Mouse (Mus musculus): ENCODE data around the gene Pde4d.

Pde4d gene

DNA sequence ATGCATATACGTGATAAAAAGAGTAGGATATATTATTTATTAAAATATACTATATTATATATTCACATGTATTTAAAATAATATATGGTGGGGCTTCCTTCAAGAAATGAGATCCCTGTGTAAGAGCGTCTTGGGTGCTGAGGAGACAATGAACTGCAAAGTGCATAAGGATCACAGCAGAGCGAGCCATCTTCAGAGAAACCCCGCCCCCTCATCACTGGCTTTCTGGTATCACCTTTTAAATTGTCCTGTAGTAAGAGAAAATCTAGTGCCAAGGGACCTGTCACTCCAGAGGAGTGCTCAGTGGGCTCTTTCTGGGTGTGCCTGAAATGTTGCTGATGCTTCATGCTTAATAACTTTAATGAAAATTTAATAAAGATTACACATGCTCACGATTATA is 1327.7 kb downstream of the Pde4d start:
- DNase-seq (ENCODE audit: low spot score) = no peak

DNA sequence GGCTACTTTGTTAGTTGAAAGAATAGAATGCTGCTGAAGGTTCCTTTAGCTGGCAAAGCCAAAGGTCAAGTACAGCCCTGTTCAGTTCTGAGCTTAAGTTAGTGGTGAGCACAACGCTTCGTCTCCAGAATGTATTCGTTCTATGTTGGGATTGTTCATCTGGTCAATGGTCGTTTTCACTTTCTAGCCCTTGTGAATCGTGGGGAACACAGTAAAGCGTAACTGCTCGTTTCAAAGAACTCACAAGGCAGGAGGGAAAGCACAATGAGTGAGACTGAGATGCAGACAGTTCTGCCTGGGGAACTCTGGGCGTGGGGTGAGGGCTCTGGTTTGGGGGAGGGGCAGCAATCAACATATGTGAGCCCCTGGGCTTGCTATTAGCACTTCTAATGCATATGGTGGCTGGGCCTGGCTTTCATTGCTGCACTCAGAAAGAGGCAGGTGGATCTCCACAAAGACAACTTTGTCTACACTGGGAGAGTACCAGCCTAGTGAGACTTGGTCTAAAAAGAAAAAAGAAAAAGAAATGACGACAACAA is 1328.6 kb downstream of the Pde4d start:
- no peak for DNase-seq (ENCODE audit: low spot score)

DNA sequence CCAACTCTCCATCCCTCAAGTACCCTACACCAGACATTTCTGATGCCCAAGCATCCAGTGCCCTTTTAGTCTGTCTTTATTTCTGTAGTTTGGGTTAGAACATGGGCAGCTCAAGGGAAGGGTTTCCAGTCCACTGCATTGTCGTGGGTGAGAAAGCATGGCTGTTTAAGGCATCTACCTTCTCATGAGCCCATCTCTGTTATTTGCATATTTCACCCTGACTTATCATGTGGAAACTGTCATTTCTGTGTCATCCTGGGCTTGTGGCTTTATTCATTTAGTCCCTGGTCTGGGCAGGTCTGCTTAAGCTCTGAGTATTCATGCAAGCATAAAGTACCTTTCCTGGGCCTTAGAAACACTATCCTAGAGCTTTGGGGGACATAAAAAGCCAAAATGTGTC is 1331.7 kb downstream of the Pde4d start:
- no peak for DNase-seq (ENCODE audit: low spot score)

DNA sequence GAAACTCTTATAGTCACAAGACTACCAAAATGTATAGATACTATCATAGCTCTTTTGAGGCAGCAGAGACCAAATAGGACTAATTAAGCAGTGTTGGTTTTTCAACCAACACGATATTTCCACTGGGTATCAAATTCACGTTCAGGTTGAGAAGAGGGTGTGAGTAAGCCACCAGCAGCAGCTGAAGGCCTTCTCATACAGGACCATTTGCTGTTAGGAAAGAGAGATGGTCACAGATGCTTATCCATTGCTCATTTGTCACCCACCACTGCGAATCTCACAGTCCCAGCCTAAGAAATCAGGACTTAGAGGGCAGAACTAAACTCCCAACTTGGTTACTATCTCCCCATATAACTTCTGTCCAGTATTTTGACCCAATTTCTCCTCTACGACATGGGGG is 1338.9 kb downstream of the Pde4d start:
- DNase-seq (ENCODE audit: low spot score) = no peak

DNA sequence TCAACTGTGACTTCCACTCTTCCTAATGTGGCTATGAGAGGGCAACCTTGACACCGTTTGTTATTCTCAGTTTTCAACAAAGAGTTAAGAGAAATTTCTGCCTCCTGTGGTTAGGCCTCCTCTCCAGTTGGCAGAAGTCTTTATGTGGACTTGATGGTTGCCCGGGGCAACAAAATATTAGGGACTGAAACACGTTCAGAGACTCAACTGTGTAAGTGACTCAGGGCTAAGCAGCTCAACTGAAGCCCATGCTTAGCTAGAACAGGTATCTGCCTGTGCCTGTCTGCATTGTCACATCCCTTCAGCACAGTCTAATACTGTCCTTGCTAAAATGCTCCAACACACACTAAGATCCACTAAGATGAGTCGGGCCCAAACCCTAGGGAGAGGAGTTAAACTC is 1339.4 kb downstream of the Pde4d start:
- DNase-seq (ENCODE audit: low spot score) = no peak

DNA sequence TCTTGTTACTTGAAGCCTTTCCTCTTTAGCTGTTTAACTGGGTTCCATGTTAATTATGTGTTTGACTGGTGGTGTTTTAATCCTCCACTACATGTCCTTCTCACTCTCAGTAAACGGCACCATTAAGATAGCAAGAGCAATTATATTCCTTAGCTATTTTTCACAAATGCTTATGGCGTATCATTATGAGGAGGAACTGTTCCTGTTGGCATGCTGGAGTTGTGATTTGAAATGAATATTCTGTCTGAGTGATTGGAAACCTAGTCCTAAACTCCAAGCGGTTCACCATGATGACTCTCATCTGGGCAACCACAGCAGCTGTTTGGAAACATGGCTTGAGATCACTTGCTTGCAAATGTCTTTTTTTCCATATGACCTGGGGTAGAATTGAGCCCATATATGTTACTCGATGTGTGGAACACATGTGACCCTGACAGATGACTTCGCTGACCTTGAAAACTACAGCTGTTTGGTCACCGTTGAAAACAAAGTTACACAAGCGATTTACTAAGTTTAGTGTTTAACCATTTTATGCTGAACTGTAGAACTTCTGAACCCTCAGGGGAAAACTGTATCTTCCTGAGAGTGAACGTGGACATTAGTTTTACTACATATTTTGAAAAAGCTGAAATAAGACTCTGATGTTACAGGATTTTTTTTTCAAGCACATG is 1340.4 kb downstream of the Pde4d start:
- no peak for DNase-seq (ENCODE audit: low spot score)

DNA sequence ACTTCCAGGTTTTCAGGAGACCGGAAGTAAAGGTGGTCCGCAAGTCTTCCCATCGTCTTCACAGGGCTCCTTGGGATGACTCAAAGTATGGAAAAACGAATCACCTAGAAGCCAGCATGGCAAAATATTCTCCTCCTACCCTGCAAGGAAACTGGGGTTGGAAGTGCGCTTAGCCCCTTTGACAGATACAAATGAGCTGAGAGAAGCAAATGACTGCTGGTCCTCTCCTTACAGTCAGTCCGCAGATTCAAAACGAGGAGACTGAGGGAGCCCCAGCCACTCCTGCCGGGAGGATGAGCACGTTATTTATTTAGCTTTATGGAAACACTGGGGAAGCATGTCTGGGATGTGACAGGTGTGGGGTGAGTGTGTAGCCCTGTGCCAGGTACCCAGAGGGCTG is 1344.2 kb downstream of the Pde4d start:
- DNase-seq (ENCODE audit: low spot score) = no peak

DNA sequence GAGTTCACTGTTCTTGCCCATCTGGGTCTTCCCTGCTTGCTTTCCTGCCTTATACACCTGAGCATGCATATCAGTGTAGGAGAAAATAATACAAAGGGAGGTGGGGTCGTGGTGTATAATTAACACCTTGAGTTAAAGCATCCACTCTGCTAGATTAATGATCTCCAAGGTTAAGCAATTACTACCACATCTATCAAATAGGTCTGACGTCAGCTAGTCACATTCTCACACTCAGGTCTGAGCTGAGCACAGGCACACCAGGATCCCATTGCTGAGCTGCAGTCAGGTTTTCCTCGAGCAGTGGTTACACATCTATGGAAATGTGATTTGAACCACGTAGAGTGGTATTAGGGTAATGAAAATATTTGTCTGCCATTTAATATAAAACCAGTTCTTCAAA is 1348.9 kb downstream of the Pde4d start:
- no peak for DNase-seq (ENCODE audit: low spot score)

DNA sequence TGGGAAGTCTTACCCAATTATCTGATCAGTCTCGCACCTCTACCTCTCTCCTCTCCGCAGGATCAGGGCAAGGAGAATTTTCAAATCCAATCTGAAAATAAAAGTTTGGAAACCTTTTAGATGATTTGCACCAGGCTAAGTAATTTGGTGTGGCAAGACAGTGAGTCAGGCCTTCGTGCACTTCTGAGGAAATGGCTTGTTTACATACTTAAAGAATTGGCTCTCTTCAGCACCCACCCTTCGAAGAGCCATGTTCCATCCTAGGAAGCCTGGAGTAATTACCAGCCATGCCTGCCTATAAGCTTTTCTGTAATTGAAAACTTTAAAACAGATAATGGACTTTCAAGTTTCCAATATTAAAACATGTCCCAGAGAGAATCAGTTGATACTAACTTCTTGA is 1352.5 kb downstream of the Pde4d start:
- DNase-seq (ENCODE audit: low spot score) = no peak

DNA sequence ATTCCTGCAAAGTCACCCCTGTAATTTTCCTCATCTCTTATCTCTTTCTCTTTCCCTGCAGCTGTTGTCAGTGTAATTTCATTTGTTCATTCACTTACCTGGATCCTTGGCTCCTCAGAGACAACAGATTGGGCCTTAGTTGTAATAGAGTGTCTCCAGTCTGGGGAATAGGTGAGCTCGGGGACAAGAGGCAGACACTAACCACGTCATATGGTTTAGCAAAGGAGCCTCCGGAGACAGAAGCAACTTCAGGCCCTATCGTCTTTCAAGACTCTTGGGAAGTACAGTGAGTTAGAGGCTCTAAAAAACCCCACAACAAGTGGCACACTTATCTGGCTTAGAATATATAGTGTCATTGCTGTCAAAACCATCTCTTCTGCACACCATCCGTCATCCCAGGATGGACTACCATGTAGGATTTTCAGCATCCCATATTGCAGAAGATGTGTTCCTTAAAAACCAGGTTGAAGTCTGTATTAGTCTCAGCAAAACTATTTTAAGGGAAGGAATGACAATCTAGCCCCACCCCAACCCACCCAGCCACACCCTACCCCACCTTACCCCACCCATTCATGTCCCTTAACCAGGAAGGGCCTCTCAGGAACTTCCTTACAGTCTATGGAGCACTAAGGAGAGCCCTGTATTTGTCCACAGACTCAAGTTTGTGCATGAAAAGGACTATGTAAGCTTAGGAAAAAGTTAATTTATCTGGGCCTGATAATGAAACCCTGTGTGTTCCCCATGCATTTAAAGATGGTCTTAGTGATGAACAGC is 1356.6 kb downstream of the Pde4d start:
- no peak for DNase-seq (ENCODE audit: low spot score)

DNA sequence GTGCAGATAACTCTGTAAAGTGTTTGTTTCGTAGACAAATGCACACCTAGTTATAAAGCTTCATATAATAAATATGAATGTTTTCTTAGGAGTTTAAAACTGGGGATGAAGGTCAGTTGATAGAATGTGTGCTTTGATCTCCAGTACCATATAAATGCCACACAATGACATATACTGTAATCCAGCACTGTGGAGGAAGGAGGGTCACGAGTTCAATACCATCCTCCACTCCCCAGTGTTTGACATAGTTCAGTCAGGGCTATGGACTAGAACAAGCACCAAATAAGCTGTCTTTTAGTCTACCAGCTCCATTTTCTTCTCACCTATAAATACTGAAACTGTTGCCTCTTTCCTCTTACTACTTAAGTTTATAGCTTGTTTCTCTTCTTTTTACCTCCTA is 1357.3 kb downstream of the Pde4d start:
- DNase-seq (ENCODE audit: low spot score) = no peak

DNA sequence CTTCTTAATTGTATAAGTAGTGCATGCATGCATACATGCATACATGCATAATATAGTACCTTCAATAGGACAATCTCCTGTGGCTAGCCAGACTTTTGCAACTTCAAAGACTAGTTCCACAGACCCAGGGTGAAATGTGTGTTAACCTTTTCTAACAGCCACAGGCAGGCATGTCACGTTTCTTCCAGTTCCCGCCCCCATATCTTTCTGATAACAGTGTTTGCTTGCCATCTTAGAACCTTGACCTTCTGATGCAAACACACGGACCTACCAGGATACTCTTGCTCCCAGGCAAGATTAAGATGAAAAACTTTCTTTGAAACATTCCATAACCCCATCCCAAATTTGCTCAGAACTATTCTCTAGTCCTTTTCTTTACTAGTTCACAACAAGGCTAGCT is 1357.7 kb downstream of the Pde4d start:
- no peak for DNase-seq (ENCODE audit: low spot score)

DNA sequence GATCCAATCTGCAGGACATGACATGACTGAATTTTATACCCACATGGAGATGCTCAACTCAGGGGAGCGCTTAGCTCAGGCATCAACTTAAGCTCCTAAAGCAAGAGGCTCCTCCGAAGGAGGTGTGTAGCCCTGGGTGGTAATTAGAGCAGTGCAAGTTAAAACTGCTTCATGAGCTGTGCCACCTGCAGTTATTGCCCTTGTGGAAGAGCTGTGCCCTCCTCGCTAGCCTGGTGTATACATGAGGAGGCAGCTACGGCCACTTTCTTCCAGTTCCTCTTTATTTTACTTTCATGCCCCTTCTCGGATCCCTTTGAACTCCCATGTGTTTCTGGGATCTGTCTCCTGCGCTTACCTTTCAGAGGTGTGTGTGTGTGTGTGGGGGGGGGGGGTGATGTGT is 1358.3 kb downstream of the Pde4d start:
- DNase-seq (ENCODE audit: low spot score) = no peak

DNA sequence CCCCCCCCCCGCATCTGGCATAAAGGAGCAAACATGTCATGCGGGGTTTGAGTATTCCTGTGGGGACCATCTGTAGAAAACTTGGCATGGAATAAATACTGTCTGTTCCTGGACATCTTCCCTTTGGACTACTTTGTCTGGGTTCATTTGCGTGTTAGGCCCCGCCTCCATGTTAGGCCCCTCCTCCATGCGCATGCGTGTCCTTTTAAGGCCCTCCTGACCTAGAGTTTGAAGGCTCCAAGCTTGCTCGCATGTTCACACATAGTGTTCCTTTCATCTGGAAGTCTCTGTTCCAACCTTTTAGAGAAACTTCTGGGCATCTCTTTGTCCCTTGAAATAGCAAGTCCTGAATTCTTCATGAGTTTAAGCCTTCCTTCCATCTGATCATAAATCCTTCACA is 1359.2 kb downstream of the Pde4d start:
- DNase-seq (ENCODE audit: low spot score) = no peak

DNA sequence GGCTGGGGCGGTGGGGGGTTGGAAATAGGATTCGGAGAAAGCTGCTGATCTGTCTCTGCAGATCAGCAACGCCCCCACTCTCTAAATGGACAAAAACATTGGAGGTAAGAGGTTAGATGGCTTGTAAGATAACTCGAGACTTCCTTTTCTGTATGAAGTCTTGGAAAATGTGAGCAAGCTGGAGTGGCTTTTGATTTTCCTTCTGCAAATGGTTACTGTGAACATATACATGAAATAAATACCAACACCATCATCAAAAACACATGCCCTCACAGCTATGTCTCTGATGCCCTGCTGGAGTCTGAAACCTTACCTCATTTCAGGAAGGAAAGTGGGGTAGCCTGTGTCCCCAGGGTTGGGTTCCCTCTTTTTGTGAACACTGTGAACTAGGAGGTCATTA is 1359.9 kb downstream of the Pde4d start:
- no peak for DNase-seq (ENCODE audit: low spot score)

DNA sequence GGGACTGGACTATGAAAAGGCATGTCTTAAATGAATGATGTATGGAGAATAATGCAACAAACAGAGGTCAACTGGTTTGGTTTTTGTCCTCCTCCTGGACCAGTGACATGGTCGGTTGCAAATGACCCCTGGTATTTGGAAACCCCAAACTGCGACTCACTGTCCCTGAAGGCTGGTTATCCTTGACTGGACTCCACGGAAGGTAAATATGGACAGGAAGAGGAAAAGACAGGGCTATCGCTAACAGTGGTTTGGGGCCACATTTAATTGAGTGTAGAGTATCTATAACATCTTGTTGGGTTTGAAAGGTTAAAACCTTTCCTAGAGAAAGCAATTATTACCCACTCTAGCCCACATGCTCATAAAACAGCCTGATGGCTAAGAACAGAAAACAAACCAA is 1364.2 kb downstream of the Pde4d start:
- DNase-seq (ENCODE audit: low spot score) = no peak

DNA sequence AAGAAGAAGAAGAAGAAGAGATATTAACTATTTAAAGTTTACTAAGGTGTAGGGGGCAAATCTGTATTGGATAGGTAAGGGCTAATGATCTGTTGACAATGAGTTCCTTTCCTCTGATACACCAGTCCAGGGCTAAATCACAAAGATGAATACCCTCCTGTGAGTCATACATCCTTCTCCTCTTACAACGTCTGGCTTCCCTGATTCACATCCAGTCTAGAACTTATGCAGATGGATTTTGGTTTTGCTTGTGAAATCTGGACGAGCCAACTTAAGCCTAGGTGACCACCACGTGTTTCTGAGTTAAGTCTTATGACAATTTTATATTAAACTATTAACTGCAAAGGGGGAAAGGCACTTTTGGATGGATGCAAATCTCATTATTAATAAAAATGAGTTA is 1369.3 kb downstream of the Pde4d start:
- DNase-seq (ENCODE audit: low spot score) = no peak

DNA sequence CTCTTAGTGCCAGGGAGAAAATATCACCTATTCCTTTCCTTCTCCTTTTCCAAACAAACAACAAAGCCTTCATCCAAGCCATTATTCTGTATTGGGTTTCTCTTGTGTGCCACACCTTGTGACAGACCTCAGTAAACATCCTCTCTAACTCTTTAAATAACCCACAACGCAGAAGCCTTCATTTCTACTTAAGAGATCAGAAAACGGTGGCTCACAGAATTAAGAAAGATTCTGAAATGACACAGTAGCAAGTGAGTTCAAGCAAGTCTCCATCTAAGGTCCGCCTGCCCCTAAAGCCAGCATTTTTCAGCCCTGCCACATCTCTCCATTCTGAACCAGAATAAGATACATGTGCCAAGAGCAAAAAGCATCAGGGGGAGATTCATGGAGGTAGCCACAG is 1370.4 kb downstream of the Pde4d start:
- no peak for DNase-seq (ENCODE audit: low spot score)

DNA sequence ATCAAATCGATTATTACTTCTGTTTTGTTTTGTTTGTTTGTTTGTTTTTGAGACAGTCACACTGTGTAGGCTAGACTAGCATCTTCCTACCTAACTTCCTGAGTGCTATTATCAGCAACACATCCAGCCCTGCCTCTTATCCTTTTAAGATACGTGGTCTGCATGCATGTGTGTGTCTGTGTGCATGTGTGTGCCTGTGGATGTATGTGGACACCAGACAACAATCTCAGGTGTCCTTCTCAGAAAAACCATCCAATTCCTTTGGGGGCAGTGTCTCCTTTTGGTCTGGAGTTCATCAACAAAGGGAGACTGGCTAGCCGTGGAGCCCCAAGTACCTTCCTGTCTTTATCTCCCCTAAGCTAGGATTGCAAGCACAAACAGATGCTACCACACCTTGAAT is 1371.1 kb downstream of the Pde4d start:
- DNase-seq (ENCODE audit: low spot score) = no peak

DNA sequence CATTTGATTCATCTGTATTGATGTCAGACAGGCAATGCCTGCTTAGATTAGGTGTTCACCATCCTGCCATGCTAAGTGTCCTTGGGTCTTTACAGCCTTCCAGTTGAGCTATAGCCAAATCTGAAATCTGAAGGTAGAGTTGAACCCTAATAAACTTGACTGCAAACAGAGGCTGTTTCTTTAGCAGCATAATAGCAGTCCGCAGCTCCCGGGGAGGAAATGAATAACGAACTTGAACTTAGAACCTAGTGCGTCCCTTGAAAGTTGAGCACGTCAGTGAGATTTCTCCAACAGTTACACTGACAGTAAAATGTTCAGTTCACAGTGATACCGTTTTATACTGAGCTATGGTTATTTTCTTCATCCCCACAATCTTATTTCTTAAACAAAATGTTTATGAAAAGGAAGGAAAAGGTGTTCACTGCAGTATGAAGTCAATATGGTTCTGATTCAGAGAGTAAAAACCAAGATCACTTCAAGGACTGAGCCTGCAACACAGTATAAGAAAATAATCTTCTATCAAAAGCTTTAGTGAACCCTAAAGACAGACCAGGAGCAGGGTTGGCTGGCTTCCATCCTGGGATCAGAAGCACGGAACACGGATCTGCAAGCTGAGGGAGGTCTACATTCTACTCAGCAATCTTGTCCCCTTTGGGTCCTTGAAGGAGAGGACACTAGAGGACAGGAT is 1372.1 kb downstream of the Pde4d start:
- no peak for DNase-seq (ENCODE audit: low spot score)

DNA sequence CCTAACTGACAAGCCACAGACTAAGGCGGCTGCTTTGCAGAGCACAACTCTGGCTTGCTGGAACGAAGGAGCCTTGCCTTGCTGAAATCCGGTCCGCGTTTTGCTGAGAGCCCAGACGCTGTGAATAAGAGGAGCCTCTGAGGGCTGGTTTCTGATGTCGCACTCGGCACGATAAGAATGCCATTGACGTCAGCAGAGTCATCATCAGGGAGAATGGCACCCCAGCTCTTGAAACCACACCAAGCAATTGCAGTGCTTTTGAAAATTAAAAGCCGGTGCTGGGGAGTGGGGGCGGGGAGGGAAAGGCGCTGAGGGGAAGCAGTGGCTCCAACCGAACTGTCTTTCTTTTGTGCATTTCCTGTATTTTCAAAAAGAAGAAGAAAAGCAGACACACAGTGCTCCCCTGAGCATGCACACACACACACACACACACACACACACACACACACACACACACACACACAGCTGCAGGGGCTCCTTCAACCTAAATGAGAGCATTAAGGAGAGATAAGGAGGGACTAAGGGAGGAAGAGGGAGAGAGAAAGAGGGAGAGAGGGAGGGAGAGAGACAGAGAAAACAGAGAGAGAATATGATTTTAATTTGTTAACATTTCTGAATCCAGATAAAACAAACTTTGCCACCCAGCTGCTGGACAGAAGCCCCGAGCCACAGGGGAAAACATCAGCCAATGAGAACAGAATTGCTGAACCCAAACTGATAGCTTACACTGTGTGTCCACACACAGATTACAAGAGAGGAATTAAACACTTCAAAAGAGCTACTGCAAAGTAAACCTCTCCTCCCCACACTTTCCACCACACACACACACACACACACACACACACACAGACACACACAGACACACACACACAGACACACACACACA is 1372.9 kb downstream of the Pde4d start:
- peak; percentile 77 for DNase-seq (ENCODE audit: low spot score)
